Mouse (Mus musculus): ENCODE results near the gene Cntn1.

The Cntn1 gene

GRCm38 (mm10) chr15:92050996-92051352 lies at the start of gene Cntn1:
Cntn1 (plus strand) TSS chr15:92051165.
- no peak for DNase-seq (ENCODE audit: low spot score in 2 of 2)

- DNase-seq (ENCODE audit: low spot score in 2 of 2) = no peak
Observed at GRCm38 (mm10) chr15:92001431-92001830, 49.5 kb upstream of the Cntn1 start.

- DNase-seq (ENCODE audit: low spot score in 2 of 2) = no peak
Observed at GRCm38 (mm10) chr15:92012165-92013083, 38.5 kb upstream of the Cntn1 start.

DNA sequence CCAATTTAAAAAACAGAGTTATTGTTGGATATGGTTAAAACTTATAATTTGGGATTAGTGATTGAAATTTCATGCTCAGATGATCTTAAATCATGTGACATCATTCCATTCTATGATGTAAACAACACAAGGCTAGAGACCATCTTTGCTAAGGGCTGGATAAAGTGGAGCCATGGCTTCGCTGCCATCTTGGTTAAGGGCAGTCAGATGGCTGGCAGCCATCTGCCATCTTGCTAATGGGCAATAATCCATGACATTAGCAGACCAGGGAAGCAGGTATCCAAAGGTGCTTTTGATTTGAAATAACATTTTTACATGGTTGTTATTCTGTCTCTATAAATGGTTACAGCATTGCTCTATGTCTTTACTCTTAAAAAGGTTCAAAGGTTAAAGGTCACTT lies 16.9 kb upstream of the Cntn1 start:
- no peak for DNase-seq (ENCODE audit: low spot score in 2 of 2)

DNA sequence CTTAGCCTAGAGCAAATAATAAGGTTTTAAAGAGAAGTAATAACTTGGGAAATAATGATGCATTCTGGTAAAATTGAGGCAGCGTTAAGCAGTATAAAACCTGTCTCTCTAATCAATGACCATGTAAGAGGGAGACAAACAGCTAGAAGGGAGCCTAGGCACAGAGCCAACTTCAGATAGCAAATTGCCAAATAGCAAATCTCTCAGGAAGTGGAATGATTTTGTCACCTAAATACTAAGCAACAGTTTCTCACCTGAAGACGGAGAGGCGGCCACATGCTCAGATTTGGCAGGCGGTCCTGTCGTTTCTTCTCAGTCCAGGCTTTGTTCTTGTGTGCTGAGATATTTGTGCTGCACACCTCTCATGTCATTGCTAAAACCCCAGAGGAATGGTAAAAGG lies 8.4 kb upstream of the Cntn1 start:
- DNase-seq (ENCODE audit: low spot score in 2 of 2) = no peak

GRCm38 (mm10) chr15:92046042-92046441 lies 4.9 kb upstream of the Cntn1 start:
- DNase-seq (ENCODE audit: low spot score in 2 of 2) = no peak

- DNase-seq (ENCODE audit: low spot score in 2 of 2) = no peak
Observed at GRCm38 (mm10) chr15:92048031-92048430, 2.9 kb upstream of the Cntn1 start.

DNA sequence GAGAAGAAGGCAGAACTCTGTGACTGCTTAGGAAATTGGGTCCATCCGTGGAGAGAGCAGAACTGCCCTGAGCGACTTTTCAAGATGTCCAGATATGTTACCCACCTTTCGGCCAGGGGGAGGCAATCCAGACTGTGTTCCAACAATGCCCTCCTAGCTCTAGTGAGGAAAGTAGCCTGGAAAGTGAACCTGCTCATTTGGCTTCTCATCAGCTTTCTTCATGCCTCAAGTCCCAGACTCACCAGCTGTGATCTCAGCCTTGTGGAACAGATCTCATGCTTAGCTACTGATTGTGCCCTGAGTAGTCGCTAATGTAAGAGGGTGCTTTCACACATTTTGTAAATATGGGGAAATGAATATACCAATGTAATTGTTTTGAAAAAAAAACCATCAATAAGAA lies 2.4 kb upstream of the Cntn1 start:
- DNase-seq (ENCODE audit: low spot score in 2 of 2) = no peak

DNA sequence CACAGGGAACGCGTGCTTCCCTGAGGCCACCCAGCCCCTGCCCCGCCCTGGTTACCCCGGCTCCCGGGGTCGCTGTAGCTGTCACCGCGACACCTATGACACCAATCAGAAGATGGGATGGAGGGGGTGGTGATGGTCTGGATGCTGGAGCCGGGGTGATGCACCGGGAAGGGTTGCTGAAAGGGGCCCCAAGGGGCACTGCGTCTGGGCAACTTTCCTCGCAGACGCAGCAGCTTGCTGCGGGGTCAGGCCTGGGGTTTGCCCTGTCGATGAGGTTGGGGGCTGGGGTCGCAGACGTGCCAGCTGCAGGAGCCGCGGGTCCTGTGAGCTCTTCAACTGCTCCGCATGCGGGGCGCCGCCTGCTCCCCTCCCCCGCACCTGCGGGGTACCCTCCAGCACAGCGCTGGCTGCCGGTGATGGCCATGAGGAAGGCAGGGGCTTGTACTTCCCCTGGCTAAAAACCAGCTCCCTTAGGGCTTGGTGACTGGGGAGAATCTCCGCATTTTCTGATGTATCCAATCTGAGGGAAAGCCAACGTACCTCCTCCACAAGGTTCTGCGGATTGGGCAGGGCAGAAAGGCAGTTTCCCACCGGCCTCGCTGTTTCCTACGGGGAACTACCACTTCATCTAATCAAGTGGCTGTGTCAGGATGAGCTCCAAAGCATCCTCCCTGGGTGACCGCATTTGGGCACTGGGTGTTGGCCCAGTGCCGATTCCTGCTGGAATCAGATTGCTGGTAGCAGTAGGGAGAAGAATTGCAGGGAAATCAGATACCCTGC lies 578 bp downstream of the Cntn1 start:
- no peak for DNase-seq (ENCODE audit: low spot score in 2 of 2)

- DNase-seq (ENCODE audit: low spot score in 2 of 2) = no peak
Observed at GRCm38 (mm10) chr15:92052133-92052463, 1.1 kb downstream of the Cntn1 start.

DNA sequence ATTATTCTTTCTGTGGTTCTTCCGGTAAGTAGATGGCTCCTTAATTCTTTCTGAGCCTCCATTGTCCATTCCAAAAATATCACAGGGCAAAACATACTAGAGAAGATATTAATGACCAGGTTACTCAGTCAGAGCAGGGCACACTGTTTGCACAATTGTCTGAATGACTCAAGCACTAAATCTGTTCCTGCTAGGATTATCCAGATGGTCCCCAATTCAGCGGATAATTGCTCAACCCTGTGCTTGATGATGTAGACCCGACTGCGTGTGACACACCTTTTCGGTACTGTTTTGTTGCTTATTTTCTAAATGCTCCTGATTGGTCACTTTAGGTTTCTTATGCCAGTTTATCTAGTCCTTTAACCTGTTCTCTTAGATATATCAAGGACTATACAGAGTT lies 6.6 kb downstream of the Cntn1 start:
- no peak for DNase-seq (ENCODE audit: low spot score in 2 of 2)

DNA sequence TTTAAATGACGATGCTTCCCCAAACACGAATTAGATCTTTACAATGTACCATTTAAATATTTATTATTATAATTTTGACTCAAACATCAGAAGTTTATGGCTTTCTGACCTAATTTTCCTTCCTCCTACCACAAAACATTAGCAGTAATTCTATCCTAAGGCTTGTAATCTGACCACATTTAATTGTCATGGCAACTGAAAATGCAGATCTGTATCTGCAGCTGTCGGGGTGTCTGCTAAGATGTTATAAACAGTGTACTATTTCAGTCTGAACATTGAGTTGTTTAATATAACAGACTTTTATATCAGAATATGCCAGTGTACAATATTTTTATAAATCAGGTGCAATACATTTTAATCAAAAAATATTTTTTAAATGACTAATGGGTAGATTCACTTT lies 10.0 kb downstream of the Cntn1 start:
- no peak for DNase-seq (ENCODE audit: low spot score in 2 of 2)

DNA sequence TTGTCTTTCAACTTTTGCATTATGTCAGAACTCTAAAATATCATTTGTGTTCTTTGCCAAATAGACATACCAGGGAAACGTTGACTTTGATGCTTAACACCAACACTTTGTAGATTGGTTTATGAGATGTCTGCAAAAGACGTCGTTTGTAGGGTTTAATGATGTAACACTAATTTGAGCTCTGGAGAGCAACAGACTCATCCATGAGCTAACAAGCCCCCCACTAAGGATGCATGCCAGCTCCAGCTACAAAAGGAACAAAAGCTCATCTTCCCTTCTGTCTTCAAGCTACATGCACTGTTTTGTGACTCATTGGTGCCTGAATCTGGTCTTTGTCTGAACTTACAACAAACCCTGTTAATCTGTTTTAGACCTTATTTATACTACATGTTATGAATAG lies 28.5 kb downstream of the Cntn1 start:
- no peak for DNase-seq (ENCODE audit: low spot score in 2 of 2)

GRCm38 (mm10) chr15:92085876-92086275 lies 34.9 kb downstream of the Cntn1 start:
- no peak for DNase-seq (ENCODE audit: low spot score in 2 of 2)

DNA sequence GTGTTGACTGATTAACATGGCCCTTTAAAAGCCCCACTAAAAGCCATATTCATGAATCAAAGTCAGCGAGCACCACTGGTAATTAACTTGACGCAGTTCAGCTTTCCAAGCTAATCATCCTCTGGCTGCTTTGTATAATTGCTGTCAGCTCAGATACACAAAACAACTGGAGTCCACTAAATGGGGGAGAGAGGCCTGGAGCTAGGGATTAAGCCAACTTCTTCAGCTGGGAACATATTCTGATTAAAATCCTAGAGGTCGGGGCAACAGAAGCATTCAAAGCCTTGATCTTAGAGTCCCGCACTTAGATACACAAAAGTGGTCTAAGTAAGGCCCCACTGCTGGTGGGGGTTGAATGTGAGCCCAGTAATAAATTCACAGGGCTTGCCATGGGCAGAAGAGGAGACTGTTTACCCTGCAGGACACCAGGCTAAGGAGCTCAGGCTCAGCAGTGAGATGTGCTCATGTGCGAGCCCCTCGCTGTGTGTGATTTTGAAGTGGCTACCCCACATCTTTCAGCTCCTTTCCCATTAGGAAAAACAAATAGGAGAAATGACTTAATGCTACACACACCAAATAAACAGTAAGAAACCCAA lies 36.8 kb downstream of the Cntn1 start:
- DNase-seq (ENCODE audit: low spot score in 2 of 2) = no peak

GRCm38 (mm10) chr15:92090787-92091186 lies 39.8 kb downstream of the Cntn1 start:
- DNase-seq (ENCODE audit: low spot score in 2 of 2) = no peak

GRCm38 (mm10) chr15:92092041-92092440 lies 41.1 kb downstream of the Cntn1 start:
- no peak for DNase-seq (ENCODE audit: low spot score in 2 of 2)

- DNase-seq (ENCODE audit: low spot score in 2 of 2) = no peak
Observed at GRCm38 (mm10) chr15:92099410-92100174, 48.6 kb downstream of the Cntn1 start.

GRCm38 (mm10) chr15:92101956-92102355 lies 51.0 kb downstream of the Cntn1 start:
- no peak for DNase-seq (ENCODE audit: low spot score in 2 of 2)

DNA sequence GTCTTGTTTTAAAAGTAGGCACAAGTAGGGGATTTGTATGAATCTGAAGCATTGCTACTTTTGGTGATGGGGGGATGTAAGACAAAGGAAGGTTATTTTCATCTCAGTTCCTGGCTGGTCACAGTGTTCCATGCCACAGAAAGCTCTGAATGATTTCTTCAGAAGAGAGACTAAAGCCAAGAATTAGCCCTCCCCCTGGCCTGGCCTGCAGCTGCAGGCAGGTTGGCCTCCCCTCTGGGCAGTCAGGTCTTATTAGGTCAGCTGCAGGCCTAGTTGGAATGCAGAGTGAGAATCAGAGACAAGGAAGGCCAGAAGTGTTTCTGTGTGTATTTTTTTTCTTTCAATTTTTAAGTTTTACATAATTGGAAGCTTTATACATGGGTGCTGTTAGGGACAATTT lies 61.5 kb downstream of the Cntn1 start:
- DNase-seq (ENCODE audit: low spot score in 2 of 2) = no peak

- DNase-seq (ENCODE audit: low spot score in 2 of 2) = no peak
Observed at GRCm38 (mm10) chr15:92132936-92133335, 82.0 kb downstream of the Cntn1 start.

- DNase-seq (ENCODE audit: low spot score in 2 of 2) = no peak
Observed at GRCm38 (mm10) chr15:92134254-92134653, 83.3 kb downstream of the Cntn1 start.
